Mouse (Mus musculus) liver, embryonic 14.5 days (tissue): ENCODE measurements around the gene Ube2h.

Experiments
- CTCF ChIP-seq: IDR thresholded peaks from 2 replicates; pipeline ENCODE4 v1.5.1; 2016; ENCODE audit warnings: antibody characterized with exemption, low read depth, control low read depth
- EP300 ChIP-seq: IDR thresholded peaks from 2 replicates; pipeline ENCODE4 v1.6.1; 2016; ENCODE audit warnings: antibody characterized with exemption, low read depth

DNA sequence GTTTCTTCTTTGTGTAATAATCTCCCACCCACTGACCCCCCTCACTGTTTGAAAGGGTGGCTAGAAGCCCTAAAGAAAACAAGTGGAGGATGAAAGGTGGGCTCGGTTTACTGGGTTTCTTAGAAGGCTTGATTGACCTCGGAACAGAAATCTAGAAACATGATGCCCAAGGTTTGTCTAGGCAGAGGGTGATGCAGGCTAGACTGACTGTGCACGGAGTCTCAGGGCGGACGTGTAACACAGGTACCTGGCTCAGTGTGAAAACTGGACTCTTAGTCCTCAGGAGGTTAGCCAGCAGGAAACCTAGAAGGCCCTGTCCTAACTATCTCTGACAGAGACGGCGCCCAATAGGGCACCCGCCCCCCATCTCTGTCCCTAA is 131.9 kb downstream of the Ube2h start:
- TF ChIP-seq CTCF (no peak), EP300 (no peak)
